Mouse (Mus musculus) E14TG2a.4 (cell line): ENCODE data around the gene Pip5k1c.

Source experiments
- CTCF ChIP-seq: conservative IDR thresholded peaks from 2 replicates; pipeline ENCODE4 v1.5.1; 2014; ENCODE audit warnings: low read length
- NANOG ChIP-seq: IDR thresholded peaks from 2 replicates; pipeline ENCODE4 v1.6.1; 2014; ENCODE audit warnings: borderline replicate concordance, low read length, mixed read lengths
- POU5F1 ChIP-seq: IDR thresholded peaks from 2 replicates; pipeline ENCODE4 v1.6.1; 2014; ENCODE audit warnings: low read length, borderline replicate concordance

DNA sequence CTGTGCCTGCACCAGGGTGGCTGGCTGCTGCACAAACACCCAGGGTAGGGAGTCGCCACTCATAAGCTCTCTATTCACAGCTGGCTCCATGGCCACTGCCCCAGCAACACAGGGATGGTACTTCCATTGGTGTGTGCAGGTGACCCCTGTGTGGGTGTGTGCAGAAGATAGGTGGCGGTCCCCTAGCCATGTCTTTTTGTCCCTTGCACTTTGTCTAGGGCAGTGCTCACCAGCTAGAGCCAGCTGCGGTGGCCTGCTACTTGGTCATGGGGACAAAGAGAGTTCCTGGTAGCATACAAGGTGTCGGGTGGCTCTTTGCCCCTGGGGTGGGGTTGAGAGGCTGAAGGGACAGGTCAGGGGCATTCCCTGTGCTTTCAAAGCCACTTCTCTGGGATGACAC, 48.6 kb upstream of the Pip5k1c start:
- TF ChIP-seq CTCF (no peak), NANOG (no peak), POU5F1 (no peak)
